Mouse (Mus musculus): ENCODE results near the gene Slc12a4. TPM values are rescaled to one million over a fixed set of nuclear protein-coding genes. Genes with fewer than 3 reads are reported as not detected.
"Not testable (repeated sequence)": the region's sequence is repeated elsewhere in the genome, so short reads cannot be mapped to it uniquely, and the experiment has no call there.

Gene Slc12a4
- polyA plus RNA-seq, 1 experiment = 1.7 TPM

- H3K4me1 ChIP-seq (ENCODE audit: control insufficient read depth) = peaks cover 7% of the 10 kb centered on the region
- no peaks in the 10 kb centered on the region for H3K27me3 ChIP-seq (ENCODE audit: control insufficient read depth)
- H3K36me3 ChIP-seq (ENCODE audit: control insufficient read depth) = no peaks in the 10 kb centered on the region
- no peaks in the 10 kb centered on the region for H3K9me3 ChIP-seq (ENCODE audit: control insufficient read depth, low read length)
- H3K4me3 ChIP-seq (replicated peaks) = no peak overlapping the region
- TF ChIP-seq GATA1 (IDR thresholded peaks at IDR 0.05; ENCODE audit: low read length) (no peak), TAL1 (IDR thresholded peaks at IDR 0.05; ENCODE audit: low read length) (no peak)
These were observed 36.0 kb upstream of the Slc12a4 start for GRCm38 (mm10) chr8:106001908-106002307.

- Histone ChIP-seq H3K9me3 (ENCODE audit: control insufficient read depth, low read length) (no peaks in the 10 kb centered on the region), H3K4me1 (ENCODE audit: control insufficient read depth) (peaks cover 8% of the 10 kb centered on the region), H3K4me3 (replicated peaks) (no peak overlapping the region), H3K36me3 (ENCODE audit: control insufficient read depth) (no peaks in the 10 kb centered on the region), H3K27me3 (ENCODE audit: control insufficient read depth) (peaks cover 8% of the 10 kb centered on the region)
- TF ChIP-seq GATA1 (IDR thresholded peaks at IDR 0.05; ENCODE audit: low read length) (no peak), TAL1 (IDR thresholded peaks at IDR 0.05; ENCODE audit: low read length) (no peak)
These were observed 33.1 kb upstream of the Slc12a4 start for GRCm38 (mm10) chr8:105998971-105999370.

GRCm38 (mm10) chr8:105996359-105996758 lies 30.5 kb upstream of the Slc12a4 start:
- no peak for TF ChIP-seq GATA1 (IDR thresholded peaks at IDR 0.05; ENCODE audit: low read length)
- TF ChIP-seq TAL1 (IDR thresholded peaks at IDR 0.05; ENCODE audit: low read length) = no peak
- no peaks in the 10 kb centered on the region for H3K36me3 ChIP-seq (ENCODE audit: control insufficient read depth)
- H3K4me3 ChIP-seq (replicated peaks) = no peak overlapping the region
- peaks cover 9% of the 10 kb centered on the region for H3K4me1 ChIP-seq (ENCODE audit: control insufficient read depth)
- no peaks in the 10 kb centered on the region for H3K9me3 ChIP-seq (ENCODE audit: control insufficient read depth, low read length)
- H3K27me3 ChIP-seq (ENCODE audit: control insufficient read depth) = peaks cover 8% of the 10 kb centered on the region

GRCm38 (mm10) chr8:105993226-105993625 lies 27.3 kb upstream of the Slc12a4 start:
- Histone ChIP-seq H3K4me1 (ENCODE audit: control insufficient read depth) (peaks cover 15% of the 10 kb centered on the region), H3K4me3 (replicated peaks) (no peak overlapping the region), H3K27me3 (ENCODE audit: control insufficient read depth) (peaks cover 16% of the 10 kb centered on the region), H3K9me3 (ENCODE audit: control insufficient read depth, low read length) (no peaks in the 10 kb centered on the region), H3K36me3 (ENCODE audit: control insufficient read depth) (no peaks in the 10 kb centered on the region)
- TF ChIP-seq TAL1 (IDR thresholded peaks at IDR 0.05; ENCODE audit: low read length) (no peak), GATA1 (IDR thresholded peaks at IDR 0.05; ENCODE audit: low read length) (no peak)

- TF ChIP-seq TAL1 (IDR thresholded peaks at IDR 0.05; ENCODE audit: low read length) (no peak), GATA1 (IDR thresholded peaks at IDR 0.05; ENCODE audit: low read length) (no peak)
- Histone ChIP-seq H3K4me1 (ENCODE audit: control insufficient read depth) (peaks cover 15% of the 10 kb centered on the region), H3K4me3 (replicated peaks) (no peak overlapping the region), H3K9me3 (ENCODE audit: control insufficient read depth, low read length) (no peaks in the 10 kb centered on the region), H3K36me3 (ENCODE audit: control insufficient read depth) (no peaks in the 10 kb centered on the region), H3K27me3 (ENCODE audit: control insufficient read depth) (peaks cover 16% of the 10 kb centered on the region)
These were observed 26.6 kb upstream of the Slc12a4 start for GRCm38 (mm10) chr8:105992499-105992898.

- Histone ChIP-seq H3K9me3 (ENCODE audit: control insufficient read depth, low read length) (no peaks in the 10 kb centered on the region), H3K4me3 (replicated peaks) (no peak overlapping the region), H3K27me3 (ENCODE audit: control insufficient read depth) (peaks cover 16% of the 10 kb centered on the region), H3K4me1 (ENCODE audit: control insufficient read depth) (peaks cover 13% of the 10 kb centered on the region), H3K36me3 (ENCODE audit: control insufficient read depth) (no peaks in the 10 kb centered on the region)
- no peak for TF ChIP-seq TAL1 (IDR thresholded peaks at IDR 0.05; ENCODE audit: low read length)
- no peak for TF ChIP-seq GATA1 (IDR thresholded peaks at IDR 0.05; ENCODE audit: low read length)
These were observed 25.6 kb upstream of the Slc12a4 start for GRCm38 (mm10) chr8:105991546-105991945.

GRCm38 (mm10) chr8:105990856-105991387 lies 25.0 kb upstream of the Slc12a4 start, which contains the start of gene Dus2:
Dus2 (plus strand) TSS chr8:105991337.
- Histone ChIP-seq H3K27me3 (ENCODE audit: control insufficient read depth) (peaks cover 15% of the 10 kb centered on the region), H3K4me1 (ENCODE audit: control insufficient read depth) (peaks cover 10% of the 10 kb centered on the region), H3K4me3 (replicated peaks) (no peak within 1 kb of the TSS), H3K9me3 (ENCODE audit: control insufficient read depth, low read length) (no peaks in the 10 kb centered on the region), H3K36me3 (ENCODE audit: control insufficient read depth) (no peaks in the 10 kb centered on the region)
- no peak for TF ChIP-seq TAL1 (IDR thresholded peaks at IDR 0.05; ENCODE audit: low read length)
- TF ChIP-seq GATA1 (IDR thresholded peaks at IDR 0.05; ENCODE audit: low read length) = no peak

- Histone ChIP-seq H3K36me3 (ENCODE audit: control insufficient read depth) (no peaks in the 10 kb centered on the region), H3K27me3 (ENCODE audit: control insufficient read depth) (peaks cover 17% of the 10 kb centered on the region), H3K4me3 (replicated peaks) (no peak overlapping the region), H3K9me3 (ENCODE audit: control insufficient read depth, low read length) (no peaks in the 10 kb centered on the region), H3K4me1 (ENCODE audit: control insufficient read depth) (peaks cover 10% of the 10 kb centered on the region)
- no peak for TF ChIP-seq GATA1 (IDR thresholded peaks at IDR 0.05; ENCODE audit: low read length)
- no peak for TF ChIP-seq TAL1 (IDR thresholded peaks at IDR 0.05; ENCODE audit: low read length)
These were observed 22.6 kb upstream of the Slc12a4 start for GRCm38 (mm10) chr8:105988546-105988945.

- not testable (repeated sequence) for H3K4me1 ChIP-seq (ENCODE audit: control insufficient read depth); H3K36me3 ChIP-seq (ENCODE audit: control insufficient read depth); H3K9me3 ChIP-seq (ENCODE audit: control insufficient read depth, low read length); H3K4me3 ChIP-seq (replicated peaks)
- peaks cover 12% of the 10 kb centered on the region for H3K27me3 ChIP-seq (ENCODE audit: control insufficient read depth)
These were observed 17.5 kb upstream of the Slc12a4 start for GRCm38 (mm10) chr8:105983406-105983805.

- H3K9me3 ChIP-seq (ENCODE audit: control insufficient read depth, low read length) = peaks cover 5% of the 10 kb centered on the region
- TF ChIP-seq GATA1 (IDR thresholded peaks at IDR 0.05; ENCODE audit: low read length) (no peak), TAL1 (IDR thresholded peaks at IDR 0.05; ENCODE audit: low read length) (no peak)
- H3K4me3 ChIP-seq (replicated peaks) = no peak overlapping the region
- H3K27me3 ChIP-seq (ENCODE audit: control insufficient read depth) = peaks cover 9% of the 10 kb centered on the region
- peaks cover 17% of the 10 kb centered on the region for H3K4me1 ChIP-seq (ENCODE audit: control insufficient read depth)
- H3K36me3 ChIP-seq (ENCODE audit: control insufficient read depth) = no peaks in the 10 kb centered on the region
These were observed 15.2 kb upstream of the Slc12a4 start for GRCm38 (mm10) chr8:105981146-105981545.

Data from erythroblast, embryonic 14.5 days (primary cell).